Mouse (Mus musculus) liver, embryonic 18 days (tissue): ENCODE measurements around the gene Sri. TPM values are rescaled to one million over a fixed set of nuclear protein-coding genes. Genes with fewer than 3 reads are reported as not detected.

ENCODE experiments used
- polyA plus RNA-seq: library from polyadenylated mRNA; depleted of rRNA; stranded (reverse); fragments of >200 nt; gene quantifications from 2 replicates; pipeline ENCODE4 v1.2.3, GENCODE M21; 2012; rRNA removed

Sri gene
- polyA plus RNA-seq, result 78.5 and 86.5 TPM in 2 replicates

GRCm38 (mm10) chr5:8045855-8046254 is at the start of gene Sri:
Gene Sri (plus strand): TSS chr5:8046078.

Other genes starting within 250 kb of the Sri start
- gene Steap4, start 85.6 kb upstream of the Sri start, polyA plus RNA-seq, result 14.3 and 15.0 TPM in 2 replicates